Mouse (Mus musculus) MEL-GATA-1-ER (cell line): ENCODE results near the gene Palld.

Experiments
- DNase-seq: peaks from one replicate; pipeline ENCODE4 v3.0.0-alpha.2; 2012; ENCODE audit warnings: low read depth; ENCODE audit errors: extremely low read depth

Gene Palld

GRCm38 (mm10) chr8:61686340-61686739, 216.2 kb downstream of the Palld start:
- no peak for DNase-seq

DNA sequence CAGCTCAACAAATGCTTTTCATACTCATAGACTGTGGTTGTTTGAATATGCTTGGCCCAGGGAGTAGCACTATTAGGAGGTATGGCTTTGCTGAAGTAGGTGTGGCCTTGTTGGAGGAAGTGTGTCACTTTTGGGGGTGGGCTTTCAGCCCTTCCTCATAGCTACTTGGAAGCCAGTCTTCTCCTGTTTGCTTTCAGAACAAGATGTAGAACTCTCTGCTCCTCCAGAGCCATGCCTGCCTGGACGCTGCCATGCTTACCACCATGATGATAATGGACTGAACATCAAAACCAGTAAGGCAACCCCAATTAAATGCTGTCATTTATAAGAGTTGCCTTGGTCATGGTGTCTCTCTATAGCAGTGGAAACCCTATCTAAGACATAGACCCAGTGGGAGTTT, 217.2 kb downstream of the Palld start:
- DNase-seq = no peak

GRCm38 (mm10) chr8:61684280-61684939, 218.1 kb downstream of the Palld start:
- no peak for DNase-seq

- no peak for DNase-seq
Observed at GRCm38 (mm10) chr8:61682902-61683301, 219.6 kb downstream of the Palld start.

DNA sequence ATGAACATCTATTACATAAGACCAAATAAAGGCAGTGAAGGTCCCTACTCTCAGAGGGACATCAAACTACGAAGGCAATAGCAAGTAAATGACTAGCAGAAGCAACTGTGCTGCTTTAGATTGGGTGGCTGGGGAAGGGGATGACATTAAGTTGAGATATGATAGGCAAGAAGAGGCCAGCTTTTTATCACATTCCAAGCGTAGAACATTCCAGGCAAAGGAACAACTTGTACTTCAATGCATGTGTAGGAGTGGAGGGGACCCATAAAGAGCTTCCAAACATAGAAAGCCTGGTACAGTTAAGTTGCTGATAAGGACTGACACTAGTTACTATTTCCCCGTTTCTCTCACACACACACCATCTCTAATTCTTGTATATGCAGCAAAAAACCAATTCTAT, 221.3 kb downstream of the Palld start:
- DNase-seq = no peak

GRCm38 (mm10) chr8:61677227-61677626, 225.3 kb downstream of the Palld start:
- no peak for DNase-seq

DNA sequence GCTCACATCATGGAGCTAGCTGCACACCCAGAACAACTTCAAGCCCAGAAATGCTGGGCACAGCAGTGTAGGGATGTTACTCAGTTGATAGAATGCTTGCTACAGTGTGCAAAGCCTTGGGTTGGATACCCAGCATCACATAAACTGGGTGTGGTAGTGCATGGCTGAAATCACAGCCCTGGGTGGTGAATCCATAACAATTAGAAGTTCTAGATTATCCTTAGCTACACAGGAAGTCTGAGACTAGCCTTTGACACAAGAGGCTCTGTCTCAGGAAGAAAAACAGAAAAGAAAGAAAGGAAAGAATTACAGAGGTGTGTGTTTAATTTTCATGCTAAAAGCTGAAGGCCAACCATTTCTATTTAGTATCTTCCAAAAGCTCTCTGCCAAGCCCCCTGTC, 231.3 kb downstream of the Palld start:
- no peak for DNase-seq

GRCm38 (mm10) chr8:61670376-61670775, 232.1 kb downstream of the Palld start:
- DNase-seq = no peak

DNA sequence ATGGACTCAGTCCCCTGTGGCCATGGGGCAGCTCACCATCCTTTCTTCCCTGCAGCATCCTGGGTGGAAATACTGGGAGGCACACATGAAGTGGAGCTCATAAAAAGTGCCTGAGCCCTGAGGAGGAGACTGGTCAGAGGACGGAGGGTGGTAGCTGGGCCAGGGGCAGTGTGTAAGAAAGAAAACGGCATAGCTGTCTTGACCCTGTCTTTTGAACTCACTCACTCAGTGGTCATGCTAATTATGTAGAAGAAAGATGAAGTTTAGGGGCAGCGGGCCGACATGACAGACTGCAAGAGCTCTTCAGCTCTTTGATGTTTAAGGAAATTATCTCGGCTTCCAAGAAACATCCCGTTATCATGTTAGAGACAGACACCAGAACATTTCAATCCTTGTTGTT, 235.6 kb downstream of the Palld start:
- no peak for DNase-seq

GRCm38 (mm10) chr8:61665021-61665420, 237.5 kb downstream of the Palld start:
- no peak for DNase-seq

- DNase-seq = no peak
Observed at GRCm38 (mm10) chr8:61664162-61664561, 238.3 kb downstream of the Palld start.

GRCm38 (mm10) chr8:61662829-61663228, 239.7 kb downstream of the Palld start:
- no peak for DNase-seq

DNA sequence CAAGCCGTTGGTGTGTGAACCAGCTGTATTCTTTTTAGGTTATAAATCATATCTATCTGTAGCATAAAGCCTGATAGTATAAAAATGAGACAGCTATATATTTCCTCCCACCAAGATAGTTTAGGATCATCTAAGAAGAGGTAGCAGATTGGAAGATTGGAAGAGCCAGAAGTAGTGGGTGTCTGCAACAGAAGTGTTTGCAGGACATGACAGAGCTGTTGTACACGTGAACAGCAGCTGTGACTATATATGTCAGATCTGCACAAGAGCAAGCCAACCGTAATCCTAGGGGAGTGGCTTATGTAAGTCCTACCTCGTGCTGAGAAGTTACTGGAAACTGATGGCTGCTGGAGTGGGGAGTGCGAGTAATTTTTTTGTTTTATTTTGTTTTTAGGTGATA, 240.9 kb downstream of the Palld start:
- no peak for DNase-seq

GRCm38 (mm10) chr8:61660961-61661360, 241.5 kb downstream of the Palld start:
- no peak for DNase-seq

DNA sequence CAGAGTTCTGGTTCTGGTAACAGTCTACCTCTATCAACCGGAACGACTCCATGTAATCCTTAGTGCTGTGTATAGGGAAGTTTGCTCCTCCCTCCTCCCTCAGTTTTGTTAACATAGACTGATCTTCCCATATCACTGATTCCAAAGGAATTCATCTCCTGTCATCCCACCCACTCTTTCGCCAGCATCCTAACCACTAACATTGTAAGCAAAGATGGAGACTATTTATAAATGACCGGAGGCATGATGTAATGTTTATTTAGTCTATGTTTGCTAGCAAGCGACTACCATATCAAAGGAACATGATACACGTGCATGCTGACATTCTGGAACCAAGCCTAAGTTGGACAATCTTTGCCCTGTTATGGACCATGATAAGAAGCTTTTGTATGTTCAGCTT, 250.5 kb downstream of the Palld start:
- no peak for DNase-seq

GRCm38 (mm10) chr8:61646195-61646835, 256.2 kb downstream of the Palld start:
- DNase-seq = no peak

DNA sequence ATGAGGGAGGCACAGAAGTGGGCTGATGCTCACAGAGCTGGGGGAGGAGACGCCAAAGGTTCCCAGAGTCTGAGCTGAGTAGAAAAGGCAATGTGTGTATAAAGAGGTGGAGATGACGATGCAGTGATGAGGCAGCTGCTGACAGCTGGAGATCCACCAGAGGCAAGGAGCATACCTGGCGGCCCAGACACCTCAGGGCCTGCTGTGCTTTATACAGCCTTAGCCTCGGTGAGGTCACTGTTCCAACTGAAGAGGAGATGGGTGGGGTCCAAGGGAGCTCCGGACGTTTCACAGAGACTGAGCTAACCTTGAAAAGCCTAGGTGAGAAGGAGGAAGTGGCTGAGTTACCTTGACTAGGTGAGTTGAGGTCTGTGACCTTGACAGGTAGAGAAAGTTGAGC, 256.8 kb downstream of the Palld start:
- DNase-seq = no peak

- no peak for DNase-seq
Observed at GRCm38 (mm10) chr8:61643215-61643614, 259.3 kb downstream of the Palld start.

- no peak for DNase-seq
Observed at GRCm38 (mm10) chr8:61642358-61642847, 260.1 kb downstream of the Palld start.

- no peak for DNase-seq
Observed at GRCm38 (mm10) chr8:61639596-61639995, 262.9 kb downstream of the Palld start.

- no peak for DNase-seq
Observed at GRCm38 (mm10) chr8:61639008-61639407, 263.5 kb downstream of the Palld start.

DNA sequence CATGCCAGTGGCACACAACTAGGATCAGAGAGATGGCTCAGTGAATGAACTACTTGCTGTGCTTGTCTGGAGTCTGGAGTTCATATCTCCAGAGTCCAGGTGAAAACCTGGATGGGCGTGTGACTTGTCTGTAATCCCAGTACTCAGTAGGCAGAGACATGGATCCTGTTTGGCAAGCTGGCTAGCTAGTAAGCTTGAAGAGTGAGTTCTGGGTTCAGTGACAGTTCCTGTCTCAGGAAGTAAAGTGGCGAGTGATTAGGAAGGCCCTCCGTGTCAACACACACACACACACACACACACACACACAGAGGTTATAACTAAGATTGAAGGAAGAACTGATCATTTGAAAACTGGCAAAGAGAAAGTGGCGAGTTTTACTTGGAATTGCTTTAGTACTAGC, 264.8 kb downstream of the Palld start:
- DNase-seq = no peak

- no peak for DNase-seq
Observed at GRCm38 (mm10) chr8:61634811-61635210, 267.7 kb downstream of the Palld start.
